Mouse (Mus musculus) limb, embryonic 14.5 days (tissue): ENCODE measurements at regions not wholly inside any gene's neighbourhood (a gene's known extent, or its start where the extent isn't known, plus 50 kb on each side); places are given as distances from the start of the nearest gene placed in this dataset.

Experiments used
- ATAC-seq: fragments of 200-750 bp; cut with Nextera tagmentation; 2 replicates; pipeline ENCODE4 v1.8.0; 2017; ENCODE audit warnings: low read depth, moderate number of reproducible peaks, moderate TSS enrichment; ENCODE audit not compliant: low FRiP score
- DNase-seq: peaks from one replicate; pipeline ENCODE4 v3.0.0-alpha.2; 2015; ENCODE audit warnings: low spot score
- H3K27ac ChIP-seq: fragments of 300-500 bp; sonication (generic); replicated peaks from 2 replicates; pipeline ENCODE4 v1.5.1; 2014; ENCODE audit warnings: low read depth, mild to moderate bottlenecking, low read length, moderate library complexity, mixed read lengths
- H3K27me3 ChIP-seq: fragments of 300-500 bp; sonication (generic); 2 replicates; pipeline ENCODE4 v1.6.1; 2014; ENCODE audit warnings: low read length, mixed read lengths; ENCODE audit not compliant: control insufficient read depth, insufficient read depth
- H3K36me3 ChIP-seq: fragments of 300-500 bp; sonication (generic); 2 replicates; pipeline ENCODE4 v1.6.1; 2014; ENCODE audit warnings: mild to moderate bottlenecking, low read length, moderate library complexity, mixed read lengths; ENCODE audit not compliant: control insufficient read depth, insufficient read depth
- H3K4me1 ChIP-seq: fragments of 300-500 bp; sonication (generic); 2 replicates; pipeline ENCODE4 v1.6.1; 2014; ENCODE audit warnings: antibody characterized with exemption, low read length, mixed read lengths; ENCODE audit not compliant: control insufficient read depth, insufficient read depth
- H3K4me2 ChIP-seq: fragments of 300-500 bp; sonication (generic); replicated peaks from 2 replicates; pipeline ENCODE4 v1.6.1; 2014; ENCODE audit warnings: low read depth, mild to moderate bottlenecking, low read length, moderate library complexity; ENCODE audit not compliant: severe bottlenecking
- H3K4me3 ChIP-seq: fragments of 300-500 bp; sonication (generic); replicated peaks from 2 replicates; pipeline ENCODE4 v1.5.1; 2014; ENCODE audit warnings: low read length
- H3K9ac ChIP-seq: fragments of 300-500 bp; sonication (generic); 2 replicates; pipeline ENCODE4 v1.6.1; 2014; ENCODE audit warnings: mild to moderate bottlenecking, low read depth, low read length, moderate library complexity; ENCODE audit not compliant: severe bottlenecking
- H3K9me3 ChIP-seq: fragments of 300-500 bp; sonication (generic); 2 replicates; pipeline ENCODE4 v1.6.1; 2016; ENCODE audit warnings: low read length; ENCODE audit not compliant: control insufficient read depth
- POLR2A ChIP-seq: fragments of 200-500 bp; IDR thresholded peaks from 2 replicates; pipeline ENCODE4 v1.8.0; 2012; ENCODE audit warnings: inconsistent platforms, mild to moderate bottlenecking, moderate library complexity, borderline replicate concordance; ENCODE audit not compliant: insufficient read depth, insufficient read length; ENCODE audit errors: extremely low read depth
- whole genome bisulfite sequencing: fragments of 180-500 bp; shearing (Covaris S2); extraction: QIAGEN DNeasy Blood & Tissue Kit; methylation state at CpG from one replicate; pipeline ENCODE4 v1.1.7; 2014; 5-methylcytosine and 5-hydroxymethylcytosine counted together

GRCm38 (mm10) chr16:49375108-49375507 lies 317.8 kb downstream of the Myh15 start:
- H3K9ac ChIP-seq = no peak overlapping the region
- WGBS = 61% methylated on average over 4 of the region's 4 CpGs
- no peaks in the 10 kb centered on the region for H3K9me3 ChIP-seq
- DNase-seq (no peak), ATAC-seq (no peak)
- H3K4me1 ChIP-seq = no peaks in the 10 kb centered on the region
- H3K4me3 ChIP-seq = no peak overlapping the region
- no peak for TF ChIP-seq POLR2A
- no peak overlapping the region for H3K4me2 ChIP-seq
- H3K36me3 ChIP-seq = no peaks in the 10 kb centered on the region
- no peak overlapping the region for H3K27ac ChIP-seq
- H3K27me3 ChIP-seq = no peaks in the 10 kb centered on the region

GRCm38 (mm10) chr16:49378917-49379473 lies 320.0 kb upstream of the Ift57 start:
- DNase-seq (no peak), ATAC-seq (no peak)
- Histone ChIP-seq H3K27me3 (no peaks in the 10 kb centered on the region), H3K4me1 (no peaks in the 10 kb centered on the region), H3K4me3 (no peak overlapping the region), H3K9me3 (no peaks in the 10 kb centered on the region), H3K9ac (no peak overlapping the region), H3K27ac (no peak overlapping the region), H3K36me3 (no peaks in the 10 kb centered on the region), H3K4me2 (no peak overlapping the region)
- no peak for TF ChIP-seq POLR2A

DNA sequence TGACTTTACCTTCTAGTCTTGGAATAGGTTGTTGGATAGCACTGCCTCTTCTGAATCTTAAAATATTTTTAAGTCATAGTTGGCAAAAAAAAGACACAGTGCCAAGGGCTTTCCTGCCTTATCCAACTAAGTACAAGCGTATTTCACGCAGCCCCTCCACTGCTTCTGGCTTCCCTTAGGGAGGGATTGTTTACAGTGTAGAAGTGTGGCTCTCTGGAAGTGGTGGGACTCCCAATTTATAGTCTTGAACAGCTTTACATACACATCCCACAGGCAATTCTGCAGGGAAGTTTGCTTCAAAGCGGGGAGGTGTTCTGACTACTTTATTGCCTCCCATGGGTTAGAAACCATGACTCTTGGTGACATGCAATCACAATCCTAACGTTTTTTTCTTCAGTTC lies 310.9 kb upstream of the Ift57 start:
- no peaks in the 10 kb centered on the region for H3K4me1 ChIP-seq
- H3K4me3 ChIP-seq = no peak overlapping the region
- H3K27me3 ChIP-seq = no peaks in the 10 kb centered on the region
- WGBS = 35% methylated on average over 4 of the region's 4 CpGs
- H3K4me2 ChIP-seq = no peak overlapping the region
- ATAC-seq (no peak), DNase-seq (no peak)
- H3K27ac ChIP-seq = no peak overlapping the region
- H3K9me3 ChIP-seq = no peaks in the 10 kb centered on the region
- no peak overlapping the region for H3K9ac ChIP-seq
- TF ChIP-seq POLR2A = no peak
- no peaks in the 10 kb centered on the region for H3K36me3 ChIP-seq

DNA sequence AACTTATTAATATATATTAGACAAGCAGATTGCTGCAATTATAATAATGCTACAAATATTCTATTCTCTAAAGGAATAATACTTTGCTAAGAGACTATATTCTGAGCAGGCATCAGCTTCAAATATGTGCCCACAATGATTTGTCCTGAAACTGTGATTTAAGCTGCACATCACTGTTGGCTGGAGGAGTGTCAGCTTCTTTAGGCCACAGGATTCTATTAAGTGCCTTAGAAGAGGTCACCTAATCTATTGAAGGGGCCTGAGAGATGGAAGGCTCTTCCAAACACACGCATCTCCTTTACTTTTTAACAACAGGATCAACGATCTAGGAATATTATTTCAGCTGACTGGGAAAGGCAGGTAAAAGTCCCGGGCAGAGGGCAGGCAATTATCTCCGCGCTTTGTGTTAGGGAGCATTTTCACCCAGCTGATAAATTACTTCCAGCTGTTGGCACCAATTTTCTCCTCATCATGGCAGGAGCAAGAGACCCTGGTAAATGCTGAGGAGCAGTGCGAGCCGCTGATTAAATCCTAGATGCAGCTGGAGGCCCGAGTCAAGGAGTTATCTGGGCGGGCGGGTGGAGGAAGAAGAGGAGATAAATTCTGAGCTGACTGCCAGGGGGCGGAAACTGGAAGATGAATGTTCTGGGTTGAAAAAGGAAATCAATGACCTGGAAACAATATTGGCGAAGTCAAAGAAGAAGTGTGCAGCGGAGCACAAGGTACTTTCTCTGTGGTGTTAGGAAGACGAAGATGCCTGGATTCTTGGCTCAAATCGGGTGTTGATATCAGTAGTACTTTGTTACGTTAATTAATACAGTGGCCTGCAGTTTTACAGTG lies 290.9 kb upstream of the Ift57 start:
- no peak for TF ChIP-seq POLR2A
- ATAC-seq (no peak), DNase-seq (peak; percentile 11)
- Histone ChIP-seq H3K4me2 (peak overlapping the region; percentile 32), H3K36me3 (no peaks in the 10 kb centered on the region), H3K9me3 (no peaks in the 10 kb centered on the region), H3K4me1 (peaks cover 6% of the 10 kb centered on the region; the same call in 1 of the 2 replicates), H3K27ac (no peak overlapping the region), H3K27me3 (no peaks in the 10 kb centered on the region), H3K4me3 (no peak overlapping the region; the same call in 1 of the 2 replicates), H3K9ac (no peak overlapping the region)
- WGBS = 8% methylated on average over 16 of the region's 16 CpGs

DNA sequence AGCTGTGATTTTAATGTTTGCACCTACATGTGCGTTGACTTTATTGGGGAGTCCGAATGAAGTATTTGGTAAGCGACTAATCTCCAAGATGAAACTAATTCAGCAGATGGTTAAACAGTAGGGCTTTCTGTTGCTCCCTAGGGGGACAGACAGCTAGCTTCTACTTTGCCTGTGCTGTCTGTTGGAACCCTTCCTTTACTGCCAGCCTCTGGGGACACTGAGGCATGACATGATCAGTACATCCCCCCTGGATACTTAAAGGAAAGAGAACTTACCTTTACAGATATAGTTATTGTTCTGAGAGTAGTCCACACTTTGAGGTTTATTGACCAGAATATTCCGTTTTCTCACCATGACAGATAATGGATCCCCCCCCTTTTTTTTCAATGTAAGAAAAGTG lies 289.8 kb upstream of the Ift57 start:
- no peak for TF ChIP-seq POLR2A
- Histone ChIP-seq H3K27me3 (no peaks in the 10 kb centered on the region), H3K36me3 (no peaks in the 10 kb centered on the region), H3K4me3 (no peak overlapping the region), H3K9ac (no peak overlapping the region), H3K4me1 (peaks cover 6% of the 10 kb centered on the region; the same call in 1 of the 2 replicates), H3K27ac (no peak overlapping the region), H3K4me2 (no peak overlapping the region), H3K9me3 (no peaks in the 10 kb centered on the region)
- ATAC-seq = no peak
- 77% methylated on average over 4 of the region's 4 CpGs for WGBS
- DNase-seq = no peak
